Mouse (Mus musculus) forebrain, embryonic 11.5 days (tissue): ENCODE measurements around the gene Ccdc6. TPM values are rescaled to one million over a fixed set of nuclear protein-coding genes. Genes with fewer than 3 reads are reported as not detected.

Source experiments
- ATAC-seq: fragments of 200-750 bp; cut with Nextera tagmentation; replicated peaks from 2 replicates; pipeline ENCODE4 v1.8.0; 2017; ENCODE audit warnings: moderate TSS enrichment; ENCODE audit not compliant: low FRiP score
- DNase-seq: peaks from one replicate; pipeline ENCODE4 v3.0.0-alpha.2; 2017; ENCODE audit warnings: low spot score
- H3K27ac ChIP-seq: fragments of 300-500 bp; sonication (generic); 2 replicates; pipeline ENCODE4 v1.5.1; 2014; ENCODE audit warnings: low read depth, low read length
- H3K27me3 ChIP-seq: fragments of 300-500 bp; sonication (generic); 2 replicates; pipeline ENCODE4 v1.6.1; 2014; ENCODE audit warnings: mild to moderate bottlenecking, low read length, mixed read lengths; ENCODE audit not compliant: control insufficient read depth, insufficient read depth
- H3K36me3 ChIP-seq: fragments of 300-500 bp; sonication (generic); 2 replicates; pipeline ENCODE4 v1.6.1; 2014; ENCODE audit warnings: mild to moderate bottlenecking, low read length, moderate library complexity, mixed read lengths; ENCODE audit not compliant: control insufficient read depth, insufficient read depth
- H3K4me1 ChIP-seq: fragments of 300-500 bp; sonication (generic); replicated peaks from 2 replicates; pipeline ENCODE4 v1.6.1; 2014; ENCODE audit warnings: low read length, mixed read lengths; ENCODE audit not compliant: control insufficient read depth, insufficient read depth
- H3K4me2 ChIP-seq: fragments of 300-500 bp; sonication (generic); 2 replicates; pipeline ENCODE4 v1.6.1; 2014; ENCODE audit warnings: low read depth, mild to moderate bottlenecking, low read length, moderate library complexity, mixed read lengths; ENCODE audit not compliant: severe bottlenecking
- H3K4me3 ChIP-seq: fragments of 300-500 bp; sonication (generic); 2 replicates; pipeline ENCODE4 v1.5.1; 2014; ENCODE audit warnings: low read depth, low read length
- H3K9ac ChIP-seq: fragments of 300-500 bp; sonication (generic); 2 replicates; pipeline ENCODE4 v1.6.1; 2014; ENCODE audit warnings: low read length
- H3K9me3 ChIP-seq: fragments of 300-500 bp; sonication (generic); 2 replicates; pipeline ENCODE4 v1.6.1; 2016; ENCODE audit warnings: low read length, mixed read lengths; ENCODE audit not compliant: control insufficient read depth
- WGBS: fragments of 180-500 bp; shearing (Covaris S2); extraction: QIAGEN DNeasy Blood & Tissue Kit; methylation state at CpG from one replicate; pipeline ENCODE4 v1.1.7; 2014; 5-methylcytosine and 5-hydroxymethylcytosine counted together
- polyA plus RNA-seq: library from polyadenylated mRNA; unstranded; fragments of >200 nt; fragmentation: Nextera tagmentation; extraction: Ambion mirVana; gene quantifications from 2 replicates; pipeline ENCODE4 v1.2.1, GENCODE M21; 2014

Ccdc6 gene
- polyA plus RNA-seq, 1 experiment from 2014 or later = 17.6 TPM

DNA sequence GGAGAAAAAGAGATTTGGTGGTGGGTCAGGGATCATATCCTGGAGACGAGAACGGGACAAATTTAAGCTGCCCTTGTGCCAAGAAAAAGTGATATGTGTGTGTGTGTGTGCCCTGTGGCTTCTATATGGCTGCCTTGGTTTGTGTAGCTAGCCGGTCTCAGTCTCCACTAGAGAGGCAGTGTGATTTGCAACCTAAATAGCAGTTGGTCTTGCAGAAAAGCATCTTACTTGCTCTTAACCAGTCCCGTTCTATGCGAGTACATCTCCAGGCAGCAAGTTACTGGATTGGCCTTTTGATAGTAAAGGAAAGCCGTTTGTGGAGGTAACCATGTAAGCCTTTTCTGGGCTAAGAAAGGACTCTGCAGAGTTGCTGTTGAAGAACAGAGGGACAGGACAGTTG is 1.7 kb downstream of the Ccdc6 start:
- H3K4me3 ChIP-seq = peak overlapping the region; percentile 90
- peak overlapping the region; percentile 92 for H3K4me2 ChIP-seq
- H3K27me3 ChIP-seq = no peaks in the 10 kb centered on the region
- peaks cover 9% of the 10 kb centered on the region; the same call in 1 of the 2 replicates for H3K4me1 ChIP-seq
- no peaks in the 10 kb centered on the region for H3K9me3 ChIP-seq
- H3K27ac ChIP-seq = no peak overlapping the region
- 11% methylated on average over 6 of the region's 6 CpGs for WGBS
- DNase-seq = no peak
- H3K9ac ChIP-seq = peak overlapping the region; percentile 92
- no peak for ATAC-seq
- no peaks in the 10 kb centered on the region for H3K36me3 ChIP-seq

DNA sequence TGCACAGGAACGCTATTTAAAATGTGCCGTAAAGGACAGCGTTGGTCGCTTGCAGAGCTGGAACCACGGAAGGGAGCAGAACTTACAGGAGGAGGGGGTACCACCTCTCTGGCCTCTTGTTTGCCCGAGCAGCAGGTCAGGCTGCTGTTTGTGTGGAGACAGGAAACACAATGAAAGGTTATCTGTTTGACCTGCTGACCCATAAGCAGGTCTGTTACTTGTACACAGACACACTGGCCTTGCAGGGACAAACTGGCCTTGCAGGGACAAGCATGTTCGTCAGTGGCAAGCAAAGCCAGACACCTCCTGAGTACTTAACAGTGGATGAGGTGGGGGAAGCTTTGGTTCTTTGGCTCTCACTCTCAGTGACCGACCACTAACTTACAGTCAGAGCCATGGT is 2.1 kb downstream of the Ccdc6 start:
- Histone ChIP-seq H3K36me3 (no peaks in the 10 kb centered on the region), H3K9ac (peak overlapping the region; percentile 92), H3K27me3 (no peaks in the 10 kb centered on the region), H3K4me3 (peak overlapping the region; percentile 90), H3K27ac (no peak overlapping the region), H3K4me2 (peak overlapping the region; percentile 92), H3K9me3 (no peaks in the 10 kb centered on the region), H3K4me1 (peaks cover 9% of the 10 kb centered on the region; the same call in 1 of the 2 replicates)
- WGBS = 27% methylated on average over 8 of the region's 8 CpGs
- DNase-seq = no peak
- ATAC-seq = no peak

- no peak for DNase-seq
Observed at GRCm38 (mm10) chr10:70102086-70102485, 5.2 kb downstream of the Ccdc6 start.

DNA sequence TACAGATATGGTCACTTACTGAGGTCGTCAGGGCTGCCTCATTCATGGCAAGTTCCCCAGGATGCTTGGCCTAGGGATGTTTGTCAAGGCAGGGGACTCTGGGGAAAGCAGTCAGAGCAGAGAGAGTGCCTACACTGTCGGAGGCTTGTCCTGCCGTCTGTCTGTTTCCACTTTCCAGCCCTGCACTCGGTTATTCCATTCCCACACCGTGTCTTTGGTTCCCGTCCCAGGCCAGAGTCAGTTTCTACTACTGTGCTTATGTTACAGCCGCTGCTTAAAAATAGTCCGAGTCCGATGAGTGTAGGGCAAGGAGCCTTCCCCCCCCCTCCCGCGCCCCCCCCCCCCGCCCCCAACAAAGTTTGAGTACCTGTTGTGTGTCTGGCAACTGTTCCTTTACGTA is 11.1 kb downstream of the Ccdc6 start:
- Histone ChIP-seq H3K4me1 (no peaks in the 10 kb centered on the region), H3K9me3 (no peaks in the 10 kb centered on the region), H3K4me2 (no peak overlapping the region), H3K27me3 (no peaks in the 10 kb centered on the region), H3K9ac (no peak overlapping the region), H3K36me3 (no peaks in the 10 kb centered on the region), H3K4me3 (no peak overlapping the region), H3K27ac (no peak overlapping the region)
- no peak for ATAC-seq
- DNase-seq = no peak
- 74% methylated on average over 11 of the region's 13 CpGs for WGBS

More at GRCm38 (mm10) chr10:70102086-70102485, 5.2 kb downstream of the Ccdc6 start:
- Histone ChIP-seq H3K9ac (no peak overlapping the region), H3K9me3 (no peaks in the 10 kb centered on the region), H3K36me3 (no peaks in the 10 kb centered on the region), H3K27me3 (no peaks in the 10 kb centered on the region), H3K4me2 (no peak overlapping the region), H3K4me3 (no peak overlapping the region), H3K4me1 (peaks cover 7% of the 10 kb centered on the region; the same call in 1 of the 2 replicates), H3K27ac (no peak overlapping the region)
- no peak for ATAC-seq
- WGBS = over 99% methylated on average over 4 of the region's 4 CpGs

DNA sequence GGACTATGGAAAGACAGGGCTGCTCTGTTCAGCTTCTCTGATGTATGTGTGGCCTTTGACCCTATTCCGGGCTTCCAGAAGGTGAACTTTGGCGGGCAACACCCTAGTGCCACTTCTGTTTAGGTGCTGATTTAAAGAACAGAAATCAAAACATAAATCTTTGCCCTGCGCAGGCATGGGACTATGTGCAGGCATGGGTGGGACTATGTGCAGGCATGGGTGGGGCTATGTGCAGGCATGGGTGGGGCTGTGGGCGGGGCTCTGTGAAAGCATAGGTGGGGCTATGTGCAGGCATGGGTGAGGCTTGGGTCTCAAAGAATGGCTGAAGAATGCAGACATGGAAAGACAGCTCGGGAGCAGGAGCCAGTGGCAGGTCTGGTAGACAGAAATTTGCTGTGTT is 13.1 kb downstream of the Ccdc6 start:
- H3K4me1 ChIP-seq = no peaks in the 10 kb centered on the region
- no peak for DNase-seq
- no peak overlapping the region for H3K27ac ChIP-seq
- H3K36me3 ChIP-seq = no peaks in the 10 kb centered on the region
- H3K4me3 ChIP-seq = no peak overlapping the region
- no peaks in the 10 kb centered on the region for H3K9me3 ChIP-seq
- no peaks in the 10 kb centered on the region for H3K27me3 ChIP-seq
- WGBS = 81% methylated on average over 5 of the region's 5 CpGs
- no peak overlapping the region for H3K4me2 ChIP-seq
- ATAC-seq = no peak
- H3K9ac ChIP-seq = no peak overlapping the region

- H3K36me3 ChIP-seq = no peaks in the 10 kb centered on the region
- H3K9me3 ChIP-seq = no peaks in the 10 kb centered on the region
- no peak overlapping the region for H3K4me3 ChIP-seq
- H3K27ac ChIP-seq = no peak overlapping the region
- 94% methylated on average over 7 of the region's 7 CpGs for WGBS
- no peak for ATAC-seq
- H3K9ac ChIP-seq = no peak overlapping the region
- H3K4me1 ChIP-seq = no peaks in the 10 kb centered on the region
- no peak overlapping the region for H3K4me2 ChIP-seq
- H3K27me3 ChIP-seq = no peaks in the 10 kb centered on the region
- DNase-seq = no peak
Observed at GRCm38 (mm10) chr10:70110815-70111214, 13.9 kb downstream of the Ccdc6 start.

- WGBS = 89% methylated on average over 6 of the region's 6 CpGs
- no peak for DNase-seq
- H3K27ac ChIP-seq = no peak overlapping the region
Observed at GRCm38 (mm10) chr10:70111643-70112042, 14.7 kb downstream of the Ccdc6 start.

GRCm38 (mm10) chr10:70114048-70114635 is 17.2 kb downstream of the Ccdc6 start:
- Histone ChIP-seq H3K4me1 (no peaks in the 10 kb centered on the region), H3K9me3 (no peaks in the 10 kb centered on the region), H3K4me3 (no peak overlapping the region), H3K4me2 (no peak overlapping the region), H3K36me3 (no peaks in the 10 kb centered on the region), H3K27ac (no peak overlapping the region), H3K27me3 (no peaks in the 10 kb centered on the region), H3K9ac (no peak overlapping the region)
- 96% methylated on average over 8 of the region's 8 CpGs for WGBS
- DNase-seq = no peak
- no peak for ATAC-seq

More at GRCm38 (mm10) chr10:70111643-70112042, 14.7 kb downstream of the Ccdc6 start:
- H3K4me1 ChIP-seq = no peaks in the 10 kb centered on the region
- no peaks in the 10 kb centered on the region for H3K27me3 ChIP-seq
- no peak overlapping the region for H3K9ac ChIP-seq
- H3K9me3 ChIP-seq = no peaks in the 10 kb centered on the region
- no peaks in the 10 kb centered on the region for H3K36me3 ChIP-seq
- no peak for ATAC-seq
- H3K4me3 ChIP-seq = no peak overlapping the region
- H3K4me2 ChIP-seq = no peak overlapping the region

DNA sequence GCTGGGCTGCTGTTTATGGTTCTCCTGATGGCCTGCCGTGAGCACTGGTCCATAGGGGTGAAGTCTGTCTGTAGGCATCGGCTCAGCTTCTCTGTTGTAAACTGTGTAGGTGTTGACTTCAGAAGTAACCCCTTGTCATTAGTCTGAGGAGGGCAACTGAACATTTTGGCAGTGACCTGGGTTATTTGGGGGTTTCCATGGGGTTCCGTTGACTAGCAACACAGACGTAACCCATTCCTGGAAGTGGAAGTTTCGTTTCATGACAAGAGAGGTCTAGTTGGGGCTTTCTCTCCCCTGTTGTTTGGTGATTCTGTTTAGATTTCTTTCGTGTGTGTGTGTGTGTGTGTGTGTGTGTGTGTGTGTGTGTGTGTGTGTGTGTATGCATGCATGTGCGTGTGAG is 19.5 kb downstream of the Ccdc6 start:
- Histone ChIP-seq H3K27me3 (no peaks in the 10 kb centered on the region), H3K36me3 (no peaks in the 10 kb centered on the region), H3K4me3 (no peak overlapping the region), H3K9ac (no peak overlapping the region), H3K9me3 (no peaks in the 10 kb centered on the region), H3K4me2 (no peak overlapping the region), H3K4me1 (peaks cover 9% of the 10 kb centered on the region; the same call in 1 of the 2 replicates), H3K27ac (no peak overlapping the region)
- no peak for ATAC-seq
- DNase-seq = no peak
- 94% methylated on average over 7 of the region's 7 CpGs for WGBS
